Mouse (Mus musculus) thymus, adult 2 months (tissue): ENCODE results near the gene Opn5. TPM values are rescaled to one million over a fixed set of nuclear protein-coding genes. Genes with fewer than 3 reads are reported as not detected.

ENCODE experiments used
- DNase-seq: peaks from one replicate; pipeline ENCODE4 v3.0.0; 2021
- H3K27ac ChIP-seq: fragments of 200-500 bp; 2 replicates; pipeline ENCODE4 v1.5.1; 2012; ENCODE audit warnings: low read length, control low read depth; ENCODE audit not compliant: control insufficient read depth, insufficient read depth
- H3K27me3 ChIP-seq: fragments of 200-500 bp; 2 replicates; pipeline ENCODE4 v1.6.1; 2012; ENCODE audit warnings: mild to moderate bottlenecking, low read length, moderate library complexity, mixed read lengths; ENCODE audit not compliant: control insufficient read depth, insufficient read depth
- H3K36me3 ChIP-seq: fragments of 200-500 bp; 2 replicates; pipeline ENCODE4 v1.6.1; 2012; ENCODE audit warnings: mild to moderate bottlenecking, low read length, moderate library complexity; ENCODE audit not compliant: control insufficient read depth, insufficient read depth
- H3K4me1 ChIP-seq: fragments of 200-500 bp; replicated peaks from 2 replicates; pipeline ENCODE4 v1.6.1; 2012; ENCODE audit warnings: low read length; ENCODE audit not compliant: control insufficient read depth, insufficient read depth
- H3K4me3 ChIP-seq: fragments of 200-500 bp; 2 replicates; pipeline ENCODE4 v1.5.1; 2012; ENCODE audit warnings: mild to moderate bottlenecking, low read length, control low read depth, moderate library complexity; ENCODE audit not compliant: control insufficient read depth, insufficient read depth
- CTCF ChIP-seq: fragments of 200-500 bp; IDR thresholded peaks from 2 replicates; pipeline ENCODE4 v1.5.1; 2012; ENCODE audit warnings: mild to moderate bottlenecking, control low read depth, low read length, moderate library complexity, borderline replicate concordance; ENCODE audit not compliant: control insufficient read depth, poor library complexity, insufficient read depth; ENCODE audit errors: extremely low read depth
- POLR2A ChIP-seq: fragments of 200-500 bp; IDR thresholded peaks from 2 replicates; pipeline ENCODE4 v1.6.1; 2012; ENCODE audit warnings: mild to moderate bottlenecking, low read length, control low read depth, moderate library complexity; ENCODE audit not compliant: control insufficient read depth, poor library complexity, insufficient read depth; ENCODE audit errors: extremely low read depth
- WGBS: fragments of 180-500 bp; shearing (Covaris S2); methylation state at CpG from one replicate; pipeline ENCODE4 v1.1.7; 2018; 5-methylcytosine and 5-hydroxymethylcytosine counted together
- polyA plus RNA-seq: library from polyadenylated mRNA; depleted of rRNA; stranded (reverse); fragments of >200 nt; gene quantifications from 2 replicates; pipeline ENCODE4 v1.2.3, GENCODE M21; 2012; rRNA removed

Opn5 gene
- polyA plus RNA-seq, 1 experiment = not detected

DNA sequence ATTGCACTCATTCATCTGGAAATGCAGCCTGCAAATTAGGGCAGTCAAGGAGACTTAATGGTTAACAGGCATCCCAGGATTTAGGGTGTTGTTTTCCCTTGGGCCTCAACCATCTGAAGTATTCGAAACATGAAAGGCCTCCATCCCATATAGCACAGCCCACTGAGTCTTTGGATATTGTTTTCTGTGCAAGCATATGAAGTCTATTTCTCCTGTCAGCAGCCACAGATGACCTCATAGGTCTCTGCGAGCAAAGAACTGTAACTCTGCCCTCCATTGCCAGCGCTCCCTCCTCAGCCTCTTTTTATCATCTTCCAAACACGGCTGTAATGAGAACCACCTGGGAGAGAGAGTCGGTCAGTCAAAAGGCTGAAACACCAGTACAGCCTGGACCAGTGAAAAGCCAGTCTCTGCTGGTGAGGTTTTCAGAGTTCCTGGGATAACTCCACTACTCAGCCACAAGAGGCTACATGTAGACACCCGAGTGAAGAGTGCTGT, 34.5 kb downstream of the Opn5 start:
- H3K27me3 ChIP-seq = no peaks in the 10 kb centered on the region
- no peak overlapping the region for H3K4me3 ChIP-seq
- 80% methylated on average over 6 of the region's 6 CpGs for WGBS
- H3K36me3 ChIP-seq = no peaks in the 10 kb centered on the region
- no peak for TF ChIP-seq CTCF
- TF ChIP-seq POLR2A = no peak
- H3K4me1 ChIP-seq = no peaks in the 10 kb centered on the region
- H3K27ac ChIP-seq = no peak overlapping the region
- no peak for DNase-seq

DNA sequence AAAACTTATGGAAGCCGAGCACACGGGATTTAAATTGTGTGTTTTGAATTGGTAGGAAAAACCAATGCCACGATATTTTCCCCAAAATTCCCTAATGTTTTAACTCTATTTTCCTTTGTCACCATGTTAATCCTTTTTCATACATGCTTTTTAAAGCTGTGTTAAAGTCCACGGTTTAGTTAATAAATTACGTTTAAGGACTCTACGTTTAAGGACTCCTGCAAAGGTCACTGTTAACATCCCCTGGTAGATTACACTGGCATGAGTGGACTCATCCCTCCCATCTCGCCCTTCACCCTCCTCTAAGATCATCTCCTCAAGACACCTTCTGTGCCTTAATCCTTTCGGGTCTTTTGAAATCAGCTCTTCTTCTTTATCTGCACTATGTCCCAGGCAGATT, 37.4 kb downstream of the Opn5 start:
- WGBS = 94% methylated on average over 8 of the region's 8 CpGs
- Histone ChIP-seq H3K27me3 (no peaks in the 10 kb centered on the region), H3K4me1 (no peaks in the 10 kb centered on the region), H3K4me3 (no peak overlapping the region), H3K27ac (no peak overlapping the region), H3K36me3 (no peaks in the 10 kb centered on the region)
- DNase-seq = no peak
- TF ChIP-seq CTCF = no peak
- TF ChIP-seq POLR2A = no peak

DNA sequence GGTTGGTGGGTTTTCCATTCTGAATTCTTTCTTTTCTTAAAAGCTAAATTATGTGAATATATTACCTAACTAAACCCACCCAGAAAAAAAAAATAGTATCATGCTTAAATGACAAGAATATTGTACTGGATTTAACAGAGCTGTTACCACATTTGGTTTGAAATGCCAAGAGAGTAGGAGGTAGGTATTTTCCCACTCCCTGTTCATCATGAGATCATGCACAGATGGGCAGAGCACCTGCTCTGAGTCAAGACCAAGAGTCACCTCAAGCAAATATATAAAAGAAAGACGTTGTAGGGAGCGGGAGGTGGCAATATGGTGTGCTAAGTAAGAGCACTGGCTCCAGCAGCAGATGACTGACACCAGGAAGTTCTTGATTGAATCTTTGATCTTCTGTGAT, 61.6 kb downstream of the Opn5 start:
- DNase-seq = no peak
- TF ChIP-seq CTCF (no peak), POLR2A (no peak)
- no peak overlapping the region for H3K27ac ChIP-seq
- H3K4me1 ChIP-seq = no peaks in the 10 kb centered on the region
- 90% methylated on average over 2 of the region's 2 CpGs for WGBS
- no peaks in the 10 kb centered on the region for H3K36me3 ChIP-seq
- H3K4me3 ChIP-seq = no peak overlapping the region
- H3K27me3 ChIP-seq = no peaks in the 10 kb centered on the region

DNA sequence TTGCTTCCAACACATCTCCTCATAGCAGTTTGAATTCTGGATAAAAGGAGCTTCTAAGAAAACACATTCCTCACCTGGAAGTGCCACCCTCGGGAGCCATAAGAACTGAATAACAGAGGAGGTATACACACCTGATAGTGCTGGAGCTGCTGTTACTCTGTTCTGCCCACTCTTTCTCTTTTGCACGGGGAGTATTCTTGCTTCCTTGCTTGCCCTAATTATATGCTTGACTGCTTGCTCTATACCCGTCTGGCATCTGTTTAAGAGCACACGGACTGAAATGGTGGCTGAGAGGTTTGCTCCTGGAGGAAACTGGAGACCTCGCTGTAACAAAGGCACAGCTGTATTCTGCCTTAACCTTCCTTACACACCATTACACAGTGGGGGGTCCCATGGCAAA, 81.0 kb downstream of the Opn5 start:
- no peak overlapping the region for H3K27ac ChIP-seq
- WGBS = 76% methylated on average over 5 of the region's 5 CpGs
- TF ChIP-seq CTCF = no peak
- TF ChIP-seq POLR2A = no peak

GRCm38 (mm10) chr17:42509356-42510262, 101.6 kb downstream of the Opn5 start:
- Histone ChIP-seq H3K4me3 (no peak overlapping the region), H3K27ac (no peak overlapping the region), H3K27me3 (no peaks in the 10 kb centered on the region), H3K36me3 (no peaks in the 10 kb centered on the region), H3K4me1 (no peaks in the 10 kb centered on the region)
- DNase-seq = no peak
- WGBS = 82% methylated on average over 9 of the region's 9 CpGs
- no peak for TF ChIP-seq POLR2A
- TF ChIP-seq CTCF = no peak

More for the DNA sequence above, 81.0 kb downstream of the Opn5 start:
- Histone ChIP-seq H3K4me3 (no peak overlapping the region), H3K27me3 (no peaks in the 10 kb centered on the region), H3K36me3 (no peaks in the 10 kb centered on the region), H3K4me1 (no peaks in the 10 kb centered on the region)
- DNase-seq = no peak

Other genes starting within 250 kb of the Opn5 start
- gene Adgrf4, start 80.9 kb upstream of the Opn5 start, polyA plus RNA-seq = 0.38 and 0.62 TPM in 2 replicates
- 0.18 and 0.23 TPM in 2 replicates for gene Adgrf2, start 130.8 kb upstream of the Opn5 start, polyA plus RNA-seq